Mouse (Mus musculus) intestine, postnatal 0 days (tissue): Measurements from ENCODE around the gene Zwint. TPM values are rescaled to one million over a fixed set of nuclear protein-coding genes. Genes with fewer than 3 reads are reported as not detected.

Source experiments
- ATAC-seq: fragments of 200-750 bp; cut with Nextera tagmentation; 2 replicates; pipeline ENCODE4 v1.8.0; 2017; ENCODE audit warnings: mild to moderate bottlenecking, moderate TSS enrichment, moderate library complexity
- H3K27ac ChIP-seq: fragments of 300-500 bp; sonication (generic); 2 replicates; pipeline ENCODE4 v1.5.1; 2014; ENCODE audit warnings: mild to moderate bottlenecking, low read depth, low read length, moderate library complexity
- H3K27me3 ChIP-seq: fragments of 300-500 bp; sonication (generic); replicated peaks from 2 replicates; pipeline ENCODE4 v1.6.1; 2014; ENCODE audit warnings: low read length, mixed read lengths; ENCODE audit not compliant: control insufficient read depth, insufficient read depth
- H3K36me3 ChIP-seq: fragments of 300-500 bp; sonication (generic); 2 replicates; pipeline ENCODE4 v1.6.1; 2014; ENCODE audit warnings: mild to moderate bottlenecking, moderate library complexity; ENCODE audit not compliant: control insufficient read depth, insufficient read depth
- H3K4me1 ChIP-seq: fragments of 300-500 bp; sonication (generic); replicated peaks from 2 replicates; pipeline ENCODE4 v1.6.1; 2014; ENCODE audit warnings: antibody characterized with exemption, low read length, mixed read lengths; ENCODE audit not compliant: control insufficient read depth, insufficient read depth
- H3K4me2 ChIP-seq: fragments of 300-500 bp; sonication (generic); replicated peaks from 2 replicates; pipeline ENCODE4 v1.6.1; 2014; ENCODE audit warnings: low read depth, mild to moderate bottlenecking, moderate library complexity
- H3K4me3 ChIP-seq: fragments of 300-500 bp; sonication (generic); 2 replicates; pipeline ENCODE4 v1.5.1; 2014; ENCODE audit warnings: low read depth, low read length
- H3K9ac ChIP-seq: fragments of 300-500 bp; sonication (generic); 2 replicates; pipeline ENCODE4 v1.6.1; 2014; ENCODE audit warnings: mild to moderate bottlenecking, low read depth, low read length
- H3K9me3 ChIP-seq: fragments of 300-500 bp; sonication (generic); 2 replicates; pipeline ENCODE4 v1.6.1; 2016; ENCODE audit warnings: mixed run types; ENCODE audit not compliant: control insufficient read depth
- CTCF ChIP-seq: sonication (generic); IDR thresholded peaks from 2 replicates; pipeline ENCODE4 v1.5.1; 2016; ENCODE audit warnings: low read depth, mild to moderate bottlenecking, control low read depth, antibody characterized with exemption, moderate library complexity
- WGBS: fragments of 180-500 bp; shearing (Covaris S2); extraction: QIAGEN DNeasy Blood & Tissue Kit; methylation state at CpG from one replicate; pipeline ENCODE4 v1.1.7; 2014; 5-methylcytosine and 5-hydroxymethylcytosine counted together
- polyA plus RNA-seq: library from polyadenylated mRNA; unstranded; fragments of >200 nt; fragmentation: Nextera tagmentation; extraction: Ambion mirVana; gene quantifications from 2 replicates; pipeline ENCODE4 v1.2.1, GENCODE M21; 2015

Zwint gene
- polyA plus RNA-seq, 1 experiment from 2014 or later: 104 TPM

- WGBS: 88% methylated on average over 6 of the region's 6 CpGs
- H3K27me3 ChIP-seq: no peaks in the 10 kb centered on the region
- TF ChIP-seq CTCF: no peak
- ATAC-seq: no peak
- no peak overlapping the region for H3K9ac ChIP-seq
- no peaks in the 10 kb centered on the region for H3K9me3 ChIP-seq
- H3K4me2 ChIP-seq: no peak overlapping the region
- no peak overlapping the region for H3K27ac ChIP-seq
- no peaks in the 10 kb centered on the region for H3K4me1 ChIP-seq
- H3K4me3 ChIP-seq: no peak overlapping the region
- peaks cover 6% of the 10 kb centered on the region; the same call in 1 of the 2 replicates for H3K36me3 ChIP-seq
Measured at GRCm38 (mm10) chr10:72675971-72676370, 21.3 kb downstream of the Zwint start.

- ATAC-seq: no peak
- H3K27ac ChIP-seq: no peak overlapping the region
Measured at GRCm38 (mm10) chr10:72676550-72676949, 21.9 kb downstream of the Zwint start.

GRCm38 (mm10) chr10:72679086-72679485 lies 24.4 kb downstream of the Zwint start:
- H3K4me2 ChIP-seq: no peak overlapping the region
- no peak overlapping the region for H3K4me3 ChIP-seq
- 88% methylated on average over 4 of the region's 4 CpGs for WGBS
- H3K36me3 ChIP-seq: peaks cover 3% of the 10 kb centered on the region; the same call in 1 of the 2 replicates
- no peak overlapping the region for H3K27ac ChIP-seq
- H3K27me3 ChIP-seq: no peaks in the 10 kb centered on the region
- no peak overlapping the region for H3K9ac ChIP-seq
- no peaks in the 10 kb centered on the region for H3K4me1 ChIP-seq
- ATAC-seq: no peak
- no peak for TF ChIP-seq CTCF
- no peaks in the 10 kb centered on the region for H3K9me3 ChIP-seq

More at GRCm38 (mm10) chr10:72676550-72676949, 21.9 kb downstream of the Zwint start:
- Histone ChIP-seq H3K27me3 (no peaks in the 10 kb centered on the region), H3K4me3 (no peak overlapping the region), H3K4me2 (no peak overlapping the region), H3K9me3 (no peaks in the 10 kb centered on the region), H3K9ac (no peak overlapping the region), H3K4me1 (no peaks in the 10 kb centered on the region), H3K36me3 (peaks cover 6% of the 10 kb centered on the region; the same call in 1 of the 2 replicates)
- no peak for TF ChIP-seq CTCF
- WGBS: 61% methylated on average over 1 of the region's 1 CpGs

- no peak overlapping the region for H3K4me3 ChIP-seq
- H3K27ac ChIP-seq: no peak overlapping the region
- no peak for ATAC-seq
- no peaks in the 10 kb centered on the region for H3K27me3 ChIP-seq
- no peaks in the 10 kb centered on the region for H3K9me3 ChIP-seq
- H3K4me2 ChIP-seq: no peak overlapping the region
- no peak overlapping the region for H3K9ac ChIP-seq
- 77% methylated on average over 5 of the region's 5 CpGs for WGBS
- no peaks in the 10 kb centered on the region for H3K4me1 ChIP-seq
- no peak for TF ChIP-seq CTCF
- no peaks in the 10 kb centered on the region for H3K36me3 ChIP-seq
Measured at GRCm38 (mm10) chr10:72701092-72701491, 46.4 kb downstream of the Zwint start.

- no peak overlapping the region for H3K9ac ChIP-seq
- no peaks in the 10 kb centered on the region for H3K9me3 ChIP-seq
- H3K36me3 ChIP-seq: no peaks in the 10 kb centered on the region
- TF ChIP-seq CTCF: no peak
- H3K27ac ChIP-seq: no peak overlapping the region
- no peak overlapping the region for H3K4me3 ChIP-seq
- H3K27me3 ChIP-seq: no peaks in the 10 kb centered on the region
- ATAC-seq: no peak
- 51% methylated on average over 2 of the region's 2 CpGs for WGBS
- H3K4me1 ChIP-seq: no peaks in the 10 kb centered on the region
- H3K4me2 ChIP-seq: no peak overlapping the region
Measured at GRCm38 (mm10) chr10:72713754-72714153, 59.1 kb downstream of the Zwint start.
